Mouse (Mus musculus) brain, adult 2 months (tissue): Measurements from ENCODE around the gene Mrgpra3.

Source experiments
- DNase-seq: peaks from one replicate; pipeline ENCODE4 v3.0.0; 2011; ENCODE audit warnings: low read depth, low spot score

Mrgpra3 gene

DNA sequence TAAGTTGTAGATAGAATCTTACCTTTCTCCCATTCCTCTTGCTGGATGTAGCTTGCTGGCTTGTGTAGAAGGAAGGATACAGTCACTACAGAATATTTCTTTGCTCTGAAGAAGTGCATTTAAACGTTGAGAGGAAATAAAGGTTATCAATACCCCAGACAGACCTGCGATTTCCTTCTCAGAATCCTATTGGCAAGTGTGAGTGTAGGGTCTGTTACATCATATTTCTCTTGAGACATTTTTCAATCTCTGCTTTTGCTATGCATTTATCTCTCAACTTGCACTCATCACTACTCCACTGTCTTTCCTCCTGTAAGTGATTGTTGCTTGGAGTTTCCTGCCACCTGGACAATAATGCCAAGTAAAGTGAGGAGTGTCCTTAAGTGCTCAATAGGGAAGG, at the start of gene Mrgpra3:
TSS of gene Mrgpra3 (minus strand) at position 101 of the 400 bp plus-strand sequence.
- no peak for DNase-seq
